Mouse (Mus musculus) liver, adult 2 months (tissue): Measurements from ENCODE around the gene Maff. TPM values are rescaled to one million over a fixed set of nuclear protein-coding genes. Genes with fewer than 3 reads are reported as not detected.

ENCODE experiments used
- DNase-seq: peaks from one replicate; pipeline ENCODE4 v3.0.0-alpha.2; 2011; ENCODE audit warnings: low read depth, low spot score; ENCODE audit errors: extremely low read depth
- H3K27ac ChIP-seq: fragments of 200-500 bp; replicated peaks from 2 replicates; pipeline ENCODE4 v1.5.1; 2012; ENCODE audit warnings: low read depth, mild to moderate bottlenecking, control low read depth, inconsistent platforms, low read length; ENCODE audit not compliant: insufficient read depth
- H3K27me3 ChIP-seq: fragments of 200-500 bp; 2 replicates; pipeline ENCODE4 v1.6.1; 2012; ENCODE audit warnings: mild to moderate bottlenecking, moderate library complexity, low read length, inconsistent platforms; ENCODE audit not compliant: control insufficient read depth, insufficient read depth
- H3K36me3 ChIP-seq: fragments of 200-500 bp; 2 replicates; pipeline ENCODE4 v1.6.1; 2012; ENCODE audit warnings: low read length, inconsistent platforms; ENCODE audit not compliant: control insufficient read depth, insufficient read depth
- H3K4me1 ChIP-seq: fragments of 200-500 bp; 2 replicates; pipeline ENCODE4 v1.6.1; 2011; ENCODE audit warnings: low read length; ENCODE audit not compliant: control insufficient read depth, insufficient read depth
- H3K4me3 ChIP-seq: fragments of 200-500 bp; 2 replicates; pipeline ENCODE4 v1.5.1; 2011; ENCODE audit warnings: low read depth, mild to moderate bottlenecking, control low read depth, low read length, moderate library complexity; ENCODE audit not compliant: insufficient read depth
- H3K79me2 ChIP-seq: fragments of 200-500 bp; 2 replicates; pipeline ENCODE4 v1.6.1; 2012; ENCODE audit warnings: inconsistent platforms, mild to moderate bottlenecking, low read length, moderate library complexity; ENCODE audit not compliant: control insufficient read depth, insufficient read depth
- H3K9ac ChIP-seq: fragments of 200-500 bp; 2 replicates; pipeline ENCODE4 v1.6.1; 2012; ENCODE audit warnings: low read depth, mild to moderate bottlenecking, control low read depth, inconsistent platforms, low read length
- CTCF ChIP-seq: fragments of 200-500 bp; IDR thresholded peaks from 2 replicates; pipeline ENCODE4 v1.5.1; 2011; ENCODE audit warnings: low read depth, low read length, control low read depth
- POLR2A ChIP-seq: fragments of 200-500 bp; IDR thresholded peaks from 2 replicates; pipeline ENCODE4 v1.6.1; 2011; ENCODE audit warnings: low read length, control low read depth; ENCODE audit not compliant: insufficient read depth; ENCODE audit errors: extremely low read depth
- WGBS: fragments of 180-500 bp; shearing (Covaris S2); methylation state at CpG from one replicate; pipeline ENCODE4 v1.1.7; 2018; 5-methylcytosine and 5-hydroxymethylcytosine counted together
- polyA plus RNA-seq: library from polyadenylated mRNA; depleted of rRNA; stranded (reverse); fragments of >200 nt; gene quantifications from 2 replicates; pipeline ENCODE4 v1.2.3, GENCODE M21; 2012
- total RNA-seq: library from RNA; depleted of rRNA; stranded (reverse); fragments of >200 nt; gene quantifications from 2 replicates; pipeline ENCODE4 v1.2.3, GENCODE M21; 2014

The Maff gene
- total and polyA plus RNA-seq, 2 experiments: 0.89 to 8.5 TPM

- 66% methylated on average over 4 of the region's 4 CpGs for WGBS
Observed at GRCm38 (mm10) chr15:79361023-79361422, 14.6 kb downstream of the Maff start.

GRCm38 (mm10) chr15:79364120-79364519 lies 17.7 kb downstream of the Maff start:
- 87% methylated on average over 6 of the region's 6 CpGs for WGBS
- Histone ChIP-seq H3K27ac (no peak overlapping the region), H3K9ac (no peak overlapping the region), H3K4me1 (0 out of 2 replicates have a peak, but pooled peaks cover 2% of the 10 kb centered on the region), H3K36me3 (peaks cover 2% of the 10 kb centered on the region; the same call in 1 of the 2 replicates), H3K27me3 (no peaks in the 10 kb centered on the region), H3K4me3 (no peak overlapping the region), H3K79me2 (no peaks in the 10 kb centered on the region)
- TF ChIP-seq POLR2A (no peak), CTCF (no peak)
- no peak for DNase-seq

More at GRCm38 (mm10) chr15:79361023-79361422, 14.6 kb downstream of the Maff start:
- H3K36me3 ChIP-seq: peaks cover 2% of the 10 kb centered on the region; the same call in 1 of the 2 replicates
- H3K27me3 ChIP-seq: no peaks in the 10 kb centered on the region
- peaks cover 3% of the 10 kb centered on the region; the same call in 1 of the 2 replicates for H3K4me1 ChIP-seq
- DNase-seq: no peak
- no peaks in the 10 kb centered on the region for H3K79me2 ChIP-seq
- no peak overlapping the region for H3K4me3 ChIP-seq
- H3K27ac ChIP-seq: no peak overlapping the region
- TF ChIP-seq POLR2A: no peak
- TF ChIP-seq CTCF: no peak
- H3K9ac ChIP-seq: no peak overlapping the region

- Histone ChIP-seq H3K4me1 (0 out of 2 replicates have a peak, but pooled peaks cover 2% of the 10 kb centered on the region), H3K79me2 (no peaks in the 10 kb centered on the region), H3K4me3 (no peak overlapping the region), H3K27ac (no peak overlapping the region), H3K36me3 (peaks cover 2% of the 10 kb centered on the region; the same call in 1 of the 2 replicates), H3K9ac (no peak overlapping the region), H3K27me3 (no peaks in the 10 kb centered on the region)
- no peak for DNase-seq
- WGBS: 97% methylated on average over 12 of the region's 12 CpGs
- TF ChIP-seq POLR2A (no peak), CTCF (no peak)
Observed at GRCm38 (mm10) chr15:79365068-79365467, 18.6 kb downstream of the Maff start.

GRCm38 (mm10) chr15:79366402-79366801 lies 20.0 kb downstream of the Maff start:
- Histone ChIP-seq H3K4me3 (no peak overlapping the region), H3K36me3 (peaks cover 2% of the 10 kb centered on the region; the same call in 1 of the 2 replicates), H3K9ac (no peak overlapping the region), H3K27me3 (no peaks in the 10 kb centered on the region), H3K79me2 (no peaks in the 10 kb centered on the region), H3K27ac (no peak overlapping the region), H3K4me1 (0 out of 2 replicates have a peak, but pooled peaks cover 2% of the 10 kb centered on the region)
- DNase-seq: no peak
- TF ChIP-seq CTCF: no peak
- TF ChIP-seq POLR2A: no peak
- 99% methylated on average over 5 of the region's 5 CpGs for WGBS

- Histone ChIP-seq H3K27me3 (no peaks in the 10 kb centered on the region), H3K27ac (peak overlapping the region; percentile 35; the same call in 1 of the 2 replicates), H3K79me2 (no peaks in the 10 kb centered on the region), H3K4me1 (0 out of 2 replicates have a peak, but pooled peaks cover 2% of the 10 kb centered on the region), H3K36me3 (peaks cover 2% of the 10 kb centered on the region; the same call in 1 of the 2 replicates), H3K9ac (no peak overlapping the region), H3K4me3 (no peak overlapping the region)
- WGBS: 56% methylated on average over 14 of the region's 14 CpGs
- no peak for TF ChIP-seq CTCF
- TF ChIP-seq POLR2A: no peak
- DNase-seq: no peak
Observed at GRCm38 (mm10) chr15:79368313-79368811, 21.9 kb downstream of the Maff start.

GRCm38 (mm10) chr15:79368861-79369440 lies 22.5 kb downstream of the Maff start:
- Histone ChIP-seq H3K79me2 (no peaks in the 10 kb centered on the region), H3K27ac (peak overlapping the region; percentile 21; the same call in 1 of the 2 replicates), H3K4me3 (no peak overlapping the region), H3K27me3 (no peaks in the 10 kb centered on the region), H3K4me1 (0 out of 2 replicates have a peak, but pooled peaks cover 2% of the 10 kb centered on the region), H3K36me3 (peaks cover 2% of the 10 kb centered on the region; the same call in 1 of the 2 replicates), H3K9ac (no peak overlapping the region)
- 61% methylated on average over 8 of the region's 8 CpGs for WGBS
- no peak for DNase-seq
- TF ChIP-seq CTCF (no peak), POLR2A (no peak)
